Mouse (Mus musculus) frontal cortex, postnatal 10 days (tissue): ENCODE data around the gene Ost4.
"Not testable (repeated sequence)": the region's sequence is repeated elsewhere in the genome, so short reads cannot be mapped to it uniquely, and the experiment has no call there.

Experiments
- DNase-seq, 2 experiments: peaks; one replicate each; pipeline ENCODE4 v3.0.0; 2022; ENCODE audit warnings: low spot score in 2 of 2, mixed read lengths in 1 of 2

Gene Ost4

GRCm38 (mm10) chr5:30901860-30902259 lies 5.7 kb downstream of the Ost4 start:
- no peak for DNase-seq

DNA sequence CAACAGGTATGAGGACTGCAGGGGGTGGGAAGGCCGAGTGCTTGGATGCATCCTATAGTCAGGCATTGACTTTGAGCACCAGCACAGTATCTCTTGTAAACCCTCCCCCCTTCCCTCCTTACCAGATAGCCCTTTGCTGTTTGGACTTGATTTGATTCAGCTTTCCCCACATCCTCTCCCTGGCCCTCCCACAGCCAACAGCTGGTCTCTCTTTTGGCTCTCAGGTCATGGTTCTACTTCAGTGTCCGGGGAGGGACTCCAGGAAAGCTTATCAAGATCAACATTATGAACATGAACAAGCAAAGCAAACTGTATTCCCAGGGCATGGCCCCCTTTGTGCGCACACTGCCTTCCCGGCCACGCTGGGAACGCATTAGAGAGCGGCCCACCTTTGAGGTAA lies 17.2 kb downstream of the Ost4 start:
- DNase-seq: no peak

DNA sequence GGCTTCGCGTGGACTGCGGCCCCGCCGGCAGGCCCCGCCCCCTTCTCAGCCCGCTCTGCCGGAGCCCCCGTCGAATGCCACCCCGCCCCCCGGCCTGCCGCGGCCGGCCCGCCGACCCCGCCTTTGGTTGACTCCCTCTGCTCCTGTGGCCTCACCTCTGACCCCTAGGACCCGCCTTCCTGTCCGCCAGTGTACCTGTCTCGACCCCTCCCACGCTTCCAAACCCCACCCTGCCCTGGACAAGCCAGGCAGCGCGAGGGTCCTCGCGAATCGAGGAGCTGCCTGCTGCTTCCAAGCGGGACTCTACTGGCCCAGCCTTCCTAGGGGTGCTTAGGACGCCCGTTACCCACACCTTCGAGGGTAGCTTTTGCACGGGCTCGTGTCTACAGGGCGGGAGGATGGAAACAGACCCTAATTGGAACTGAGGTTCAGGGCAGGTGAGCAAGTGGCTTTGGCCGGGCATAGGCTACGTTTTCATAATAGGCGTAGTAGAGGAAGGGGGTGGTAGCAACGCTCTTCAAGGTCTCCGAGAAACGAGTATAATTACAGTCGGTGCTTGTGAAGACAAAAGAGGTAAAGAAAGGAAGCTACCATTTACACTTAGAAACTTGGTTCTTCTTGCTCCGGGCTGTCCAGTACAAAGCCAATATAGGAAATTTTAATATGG lies 18.4 kb downstream of the Ost4 start:
- DNase-seq: peak in 1 of 2 experiments; percentile 54

- DNase-seq: peak; percentile 92 to 96
Measured at GRCm38 (mm10) chr5:30888337-30889087, 19.1 kb downstream of the Ost4 start, which contains the start of gene Agbl5. TSS of gene Agbl5 (plus strand) at chr5:30888694.

GRCm38 (mm10) chr5:30887858-30888336 lies 19.7 kb downstream of the Ost4 start:
- peak; percentile 87 to 91 for DNase-seq

DNA sequence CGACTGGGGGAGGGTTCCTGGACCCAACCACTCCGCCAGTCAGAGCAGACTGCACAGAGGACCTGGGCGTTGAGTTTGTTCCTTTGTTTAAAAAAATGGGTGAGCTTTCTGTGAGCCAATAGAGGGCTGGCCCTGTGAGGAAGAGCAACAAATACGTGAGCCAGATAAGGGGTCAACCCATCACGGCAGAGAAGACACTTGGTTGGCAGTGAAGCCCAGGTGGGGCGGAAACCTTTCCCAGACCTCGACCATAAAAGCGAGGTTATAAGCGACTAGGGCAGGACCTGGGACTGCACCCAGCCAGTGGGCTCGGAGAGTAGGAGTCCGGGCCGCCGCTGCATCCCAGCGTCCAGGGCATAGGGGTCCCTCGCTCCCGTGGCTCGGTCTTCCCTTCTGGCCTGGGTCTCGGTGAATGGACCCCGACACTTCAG lies 20.2 kb downstream of the Ost4 start:
- peak; percentile 56 to 66 for DNase-seq

DNA sequence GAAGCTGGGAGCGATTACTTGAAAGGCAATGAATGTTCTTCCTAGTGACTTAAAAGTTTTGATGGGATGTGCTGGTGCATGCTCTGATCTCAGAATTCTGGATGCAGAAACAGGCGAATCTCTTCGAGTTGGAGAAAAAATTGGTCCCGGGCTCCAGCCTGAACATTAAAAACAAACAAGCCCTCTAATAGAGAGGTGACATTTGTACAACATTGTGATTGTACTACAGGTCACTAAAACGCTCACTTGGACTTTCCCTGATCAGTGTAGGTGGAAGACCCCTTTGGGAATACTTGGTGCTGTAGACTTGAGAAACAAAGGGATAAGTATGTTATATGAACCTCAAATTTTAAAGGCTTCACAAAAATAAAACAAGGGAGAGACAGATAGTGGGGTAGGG lies 20.9 kb downstream of the Ost4 start:
- no peak for DNase-seq

DNA sequence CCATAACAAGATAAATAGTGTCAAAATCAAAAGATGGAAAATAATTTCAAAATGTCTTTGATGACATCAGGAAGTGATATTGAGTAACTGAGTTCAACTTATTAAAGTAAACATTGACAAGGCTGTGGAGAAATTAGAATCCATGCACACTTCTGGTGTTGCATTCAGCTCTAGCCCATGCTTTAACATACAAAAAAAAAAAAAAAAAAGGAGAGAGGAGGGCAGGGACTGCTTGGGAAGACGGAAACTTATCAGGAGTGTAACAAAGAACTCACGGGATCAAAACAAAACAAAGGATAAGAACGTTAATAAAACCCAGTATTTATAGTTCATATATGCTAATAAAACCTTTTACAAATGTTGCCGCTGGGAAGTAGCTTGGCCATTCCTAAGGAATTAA lies 21.4 kb downstream of the Ost4 start:
- no peak for DNase-seq

- DNase-seq: not testable (repeated sequence)
Measured at GRCm38 (mm10) chr5:30881839-30882238, 25.7 kb downstream of the Ost4 start.

- no peak for DNase-seq
Measured at GRCm38 (mm10) chr5:30879347-30879943, 28.1 kb downstream of the Ost4 start.

GRCm38 (mm10) chr5:30878616-30879015 lies 29.0 kb downstream of the Ost4 start:
- no peak for DNase-seq

- no peak for DNase-seq
Measured at GRCm38 (mm10) chr5:30874365-30874764, 33.2 kb downstream of the Ost4 start.

DNA sequence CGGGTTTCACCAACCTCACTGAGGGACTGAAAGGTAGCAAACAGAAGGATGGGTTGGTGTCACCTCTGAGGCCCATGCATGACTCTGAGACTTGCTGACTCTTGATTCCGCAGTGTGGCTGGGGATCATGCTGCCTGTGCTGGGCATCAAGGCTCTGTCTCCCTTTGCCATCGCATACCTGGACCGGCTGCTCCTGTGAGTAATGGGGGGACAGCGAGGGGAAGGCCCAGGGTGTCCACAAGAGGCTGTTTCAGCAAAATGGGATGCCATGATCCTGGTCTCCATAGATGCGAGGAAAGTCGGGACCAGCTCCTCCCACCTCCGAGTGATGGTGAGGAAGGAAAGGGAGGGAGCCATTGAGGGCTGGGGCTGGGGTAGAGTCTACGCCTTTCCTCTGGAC lies 35.0 kb downstream of the Ost4 start:
- no peak for DNase-seq

DNA sequence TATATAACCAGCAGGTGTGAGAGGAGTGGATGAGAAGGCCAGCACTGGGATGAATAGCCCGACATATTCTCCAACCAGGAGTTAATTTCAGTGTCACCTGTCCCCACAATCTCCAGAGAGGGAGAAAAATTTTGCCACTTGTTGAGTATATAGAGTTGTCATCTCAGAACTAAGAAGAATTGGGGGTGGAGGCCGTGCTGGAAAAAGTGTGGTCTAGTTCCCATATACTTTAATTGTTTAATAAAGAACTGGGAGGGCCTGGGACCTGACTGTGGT lies 37.5 kb downstream of the Ost4 start:
- no peak for DNase-seq

DNA sequence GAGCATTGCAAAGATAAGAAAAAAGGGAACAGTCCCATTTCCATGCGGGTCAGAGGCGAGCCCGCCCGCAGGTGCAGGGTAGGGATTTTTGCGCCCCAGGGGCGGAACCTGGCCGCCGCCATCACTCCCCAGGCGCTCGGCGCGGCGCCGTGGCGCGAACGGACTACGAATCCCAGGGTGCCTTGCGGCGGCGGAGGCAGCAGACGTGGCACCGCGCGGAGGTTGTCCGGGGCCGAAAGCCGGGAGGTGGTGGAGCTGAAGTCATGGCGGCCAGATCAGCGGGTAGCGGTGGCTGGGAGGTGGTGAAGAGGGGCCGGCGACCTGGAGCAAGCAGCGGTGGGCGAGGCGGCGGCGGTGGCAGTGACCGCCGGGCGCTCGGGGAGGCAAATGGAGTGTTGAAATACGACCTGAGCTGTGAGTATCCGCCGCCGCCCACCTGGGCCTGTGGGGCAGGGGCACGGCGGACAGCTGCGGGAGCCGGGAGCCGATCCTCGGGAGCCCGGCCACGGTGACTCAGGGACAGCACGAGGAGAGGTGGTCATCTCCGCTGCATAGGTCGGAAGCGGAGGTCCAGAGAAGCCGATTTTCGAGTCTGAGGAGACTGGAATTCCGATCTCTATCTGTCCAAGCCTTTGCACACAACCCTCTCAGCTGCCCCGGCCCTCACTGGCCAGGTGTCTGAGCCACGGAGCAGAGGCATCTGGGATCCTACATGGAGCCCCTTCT lies 38.0 kb downstream of the Ost4 start:
- peak; percentile 80 to 90 for DNase-seq

- DNase-seq: no peak
Measured at GRCm38 (mm10) chr5:30868981-30869380, 38.6 kb downstream of the Ost4 start.

GRCm38 (mm10) chr5:30867712-30868111 lies 39.9 kb downstream of the Ost4 start, which contains the start of gene Tmem214:
TSS of gene Tmem214 (plus strand) at chr5:30868012.
- no peak for DNase-seq

DNA sequence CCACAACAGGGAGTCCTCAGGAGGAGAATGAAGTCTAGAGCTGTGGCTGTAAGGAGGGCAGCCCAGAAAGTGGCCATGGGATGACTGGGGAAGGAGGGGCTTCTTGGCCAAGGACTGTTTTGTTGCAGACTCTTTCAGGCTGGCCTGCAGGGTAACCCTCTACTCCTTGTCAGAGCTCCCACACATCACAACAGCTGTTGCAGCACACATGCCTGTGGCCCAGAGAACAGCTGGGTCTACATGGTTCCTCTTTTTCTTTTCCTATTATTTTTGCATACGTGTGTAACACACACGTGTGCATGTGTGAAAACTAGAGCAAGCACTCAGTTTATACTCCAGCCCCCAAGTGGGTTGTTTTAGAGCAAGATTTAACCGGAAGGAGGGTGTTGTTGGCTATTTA lies 40.7 kb downstream of the Ost4 start:
- no peak for DNase-seq

DNA sequence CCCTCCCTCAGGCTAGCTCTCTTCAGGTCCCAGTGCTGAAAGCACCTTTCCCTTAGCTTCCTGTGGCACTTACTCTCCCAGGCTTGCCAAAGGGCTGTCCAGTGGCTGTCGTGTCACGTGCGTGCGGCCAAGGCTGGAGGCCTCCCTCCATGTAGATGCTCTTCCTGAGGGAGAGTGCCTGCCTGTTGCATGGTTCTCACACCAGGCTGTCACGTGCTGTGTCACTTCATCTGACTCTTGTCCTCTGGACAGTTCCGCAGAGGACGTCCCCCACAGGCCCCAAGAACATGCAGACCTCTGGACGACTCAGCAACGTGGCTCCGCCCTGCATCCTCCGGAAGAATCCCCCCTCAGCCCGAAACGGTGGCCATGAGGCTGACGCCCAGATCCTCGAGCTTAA lies 43.3 kb downstream of the Ost4 start:
- no peak for DNase-seq

- no peak for DNase-seq
Measured at GRCm38 (mm10) chr5:30863852-30864251, 43.7 kb downstream of the Ost4 start.

GRCm38 (mm10) chr5:30856124-30856523 lies 51.5 kb downstream of the Ost4 start:
- no peak for DNase-seq
